Mouse (Mus musculus) thymus, adult 2 months (tissue): ENCODE data around the gene Fibp. TPM values are rescaled to one million over a fixed set of nuclear protein-coding genes. Genes with fewer than 3 reads are reported as not detected.
A peak's percentile ranks its signal among the peaks of the same experiment; 100 is the strongest.

Experiments
- DNase-seq: peaks from one replicate; pipeline ENCODE4 v3.0.0; 2021
- H3K27ac ChIP-seq: fragments of 200-500 bp; 2 replicates; pipeline ENCODE4 v1.5.1; 2012; ENCODE audit warnings: low read length, control low read depth; ENCODE audit not compliant: control insufficient read depth, insufficient read depth
- H3K27me3 ChIP-seq: fragments of 200-500 bp; 2 replicates; pipeline ENCODE4 v1.6.1; 2012; ENCODE audit warnings: mild to moderate bottlenecking, low read length, moderate library complexity, mixed read lengths; ENCODE audit not compliant: control insufficient read depth, insufficient read depth
- H3K36me3 ChIP-seq: fragments of 200-500 bp; 2 replicates; pipeline ENCODE4 v1.6.1; 2012; ENCODE audit warnings: mild to moderate bottlenecking, low read length, moderate library complexity; ENCODE audit not compliant: control insufficient read depth, insufficient read depth
- H3K4me1 ChIP-seq: fragments of 200-500 bp; replicated peaks from 2 replicates; pipeline ENCODE4 v1.6.1; 2012; ENCODE audit warnings: low read length; ENCODE audit not compliant: control insufficient read depth, insufficient read depth
- H3K4me3 ChIP-seq: fragments of 200-500 bp; 2 replicates; pipeline ENCODE4 v1.5.1; 2012; ENCODE audit warnings: mild to moderate bottlenecking, low read length, control low read depth, moderate library complexity; ENCODE audit not compliant: control insufficient read depth, insufficient read depth
- CTCF ChIP-seq: fragments of 200-500 bp; IDR thresholded peaks from 2 replicates; pipeline ENCODE4 v1.5.1; 2012; ENCODE audit warnings: mild to moderate bottlenecking, control low read depth, low read length, moderate library complexity, borderline replicate concordance; ENCODE audit not compliant: control insufficient read depth, poor library complexity, insufficient read depth; ENCODE audit errors: extremely low read depth
- POLR2A ChIP-seq: fragments of 200-500 bp; IDR thresholded peaks from 2 replicates; pipeline ENCODE4 v1.6.1; 2012; ENCODE audit warnings: mild to moderate bottlenecking, low read length, control low read depth, moderate library complexity; ENCODE audit not compliant: control insufficient read depth, poor library complexity, insufficient read depth; ENCODE audit errors: extremely low read depth
- WGBS: fragments of 180-500 bp; shearing (Covaris S2); methylation state at CpG from one replicate; pipeline ENCODE4 v1.1.7; 2018; 5-methylcytosine and 5-hydroxymethylcytosine counted together
- polyA plus RNA-seq: library from polyadenylated mRNA; depleted of rRNA; stranded (reverse); fragments of >200 nt; gene quantifications from 2 replicates; pipeline ENCODE4 v1.2.3, GENCODE M21; 2012; rRNA removed

Fibp gene
- polyA plus RNA-seq: 142 and 157 TPM in 2 replicates

- H3K27me3 ChIP-seq: no peaks in the 10 kb centered on the region
- peak within 1 kb of the TSS; percentile 96 for H3K4me3 ChIP-seq
- DNase-seq: peak; percentile 79
- H3K36me3 ChIP-seq: peaks cover 5% of the 10 kb centered on the region
- peaks cover 24% of the 10 kb centered on the region for H3K4me1 ChIP-seq
- under 1% methylated on average over 32 of the region's 32 CpGs for WGBS
- TF ChIP-seq CTCF: no peak; the same call in 1 of the 2 replicates
- peak; percentile 67; the same call in 1 of the 2 replicates for TF ChIP-seq POLR2A
- H3K27ac ChIP-seq: peak within 1 kb of the TSS; percentile 8
Measured at GRCm38 (mm10) chr19:5460465-5460911, at the start of gene Fibp. Gene Fibp, plus strand, starts transcription at chr19:5460615.

- Histone ChIP-seq H3K27me3 (no peaks in the 10 kb centered on the region), H3K27ac (no peak overlapping the region), H3K4me3 (no peak overlapping the region), H3K36me3 (no peaks in the 10 kb centered on the region), H3K4me1 (peaks cover 18% of the 10 kb centered on the region)
- no peak for DNase-seq
- no peak for TF ChIP-seq CTCF
- no peak for TF ChIP-seq POLR2A
- WGBS: 98% methylated on average over 5 of the region's 5 CpGs
Measured at GRCm38 (mm10) chr19:5410641-5411040, 49.8 kb upstream of the Fibp start.

GRCm38 (mm10) chr19:5411961-5412360 lies 48.5 kb upstream of the Fibp start:
- H3K27ac ChIP-seq: no peak overlapping the region
- TF ChIP-seq POLR2A (no peak), CTCF (no peak)
- no peaks in the 10 kb centered on the region for H3K27me3 ChIP-seq
- WGBS: 94% methylated on average over 5 of the region's 5 CpGs
- H3K4me3 ChIP-seq: no peak overlapping the region
- no peaks in the 10 kb centered on the region for H3K36me3 ChIP-seq
- peaks cover 16% of the 10 kb centered on the region for H3K4me1 ChIP-seq
- no peak for DNase-seq

GRCm38 (mm10) chr19:5413840-5414239 lies 46.6 kb upstream of the Fibp start:
- TF ChIP-seq CTCF (no peak), POLR2A (no peak)
- 97% methylated on average over 4 of the region's 4 CpGs for WGBS
- H3K36me3 ChIP-seq: peaks cover 11% of the 10 kb centered on the region; the same call in 1 of the 2 replicates
- H3K4me1 ChIP-seq: 0 out of 2 replicates have a peak, but pooled peaks cover 7% of the 10 kb centered on the region
- no peaks in the 10 kb centered on the region for H3K27me3 ChIP-seq
- H3K27ac ChIP-seq: no peak overlapping the region
- DNase-seq: no peak
- no peak overlapping the region for H3K4me3 ChIP-seq

- Histone ChIP-seq H3K4me1 (0 out of 2 replicates have a peak, but pooled peaks cover 3% of the 10 kb centered on the region), H3K36me3 (peaks cover 11% of the 10 kb centered on the region; the same call in 1 of the 2 replicates), H3K4me3 (no peak overlapping the region), H3K27ac (no peak overlapping the region), H3K27me3 (no peaks in the 10 kb centered on the region)
- DNase-seq: no peak
- 89% methylated on average over 2 of the region's 2 CpGs for WGBS
- TF ChIP-seq CTCF (no peak), POLR2A (no peak)
Measured at GRCm38 (mm10) chr19:5414534-5414957, 45.9 kb upstream of the Fibp start.

GRCm38 (mm10) chr19:5418750-5419466 lies 41.5 kb upstream of the Fibp start:
- DNase-seq: no peak
- no peaks in the 10 kb centered on the region for H3K27me3 ChIP-seq
- TF ChIP-seq POLR2A: no peak
- H3K4me3 ChIP-seq: no peak overlapping the region
- 96% methylated on average over 8 of the region's 8 CpGs for WGBS
- H3K4me1 ChIP-seq: peaks cover 19% of the 10 kb centered on the region
- H3K27ac ChIP-seq: no peak overlapping the region
- H3K36me3 ChIP-seq: peaks cover 11% of the 10 kb centered on the region; the same call in 1 of the 2 replicates
